Mouse (Mus musculus): Measurements from ENCODE around the gene Pgpep1l. TPM values are rescaled to one million over a fixed set of nuclear protein-coding genes. Genes with fewer than 3 reads are reported as not detected.
"Not testable (repeated sequence)": the region's sequence is repeated elsewhere in the genome, so short reads cannot be mapped to it uniquely, and the experiment has no call there.

Pgpep1l gene
- polyA plus RNA-seq, 1 experiment: 0.22 TPM

- Histone ChIP-seq H3K4me3 (no peak overlapping the region), H3ac (ENCODE audit: control insufficient read depth, insufficient read length) (no peak overlapping the region), H3K79me2 (ENCODE audit: control insufficient read depth, insufficient read depth) (no peaks in the 10 kb centered on the region), H3K27me3 (ENCODE audit: control insufficient read depth, insufficient read depth, insufficient read length) (no peaks in the 10 kb centered on the region), H3K36me3 (ENCODE audit: control insufficient read depth, insufficient read depth) (no peaks in the 10 kb centered on the region), H3K4me2 (ENCODE audit: low read depth) (peak overlapping the region; percentile 60)
- no peak for TF ChIP-seq SRF (IDR thresholded peaks at IDR 0.05; ENCODE audit: control insufficient read depth, insufficient read length, low read depth)
- TF ChIP-seq MYOD1 (IDR thresholded peaks at IDR 0.05; ENCODE audit: control insufficient read depth in 1 of 3, insufficient read length in 2 of 3, low read depth in 2 of 3): no peak
- no peak for TF ChIP-seq POLR2AphosphoS2 (IDR thresholded peaks at IDR 0.05; ENCODE audit: insufficient read length, low read depth)
- TF ChIP-seq USF1 (IDR thresholded peaks at IDR 0.05; ENCODE audit: low read depth): no peak
- no peak for TF ChIP-seq E2F4 (IDR thresholded peaks at IDR 0.05; ENCODE audit: insufficient read depth)
- no peak for TF ChIP-seq CEBPB (IDR thresholded peaks at IDR 0.05; ENCODE audit: insufficient read depth, poor library complexity, severe bottlenecking)
Observed at GRCm38 (mm10) chr7:68278385-68278784, 14.4 kb upstream of the Pgpep1l start.

- no peaks in the 10 kb centered on the region for H3K36me3 ChIP-seq (ENCODE audit: control insufficient read depth, insufficient read depth)
- H3ac ChIP-seq (ENCODE audit: control insufficient read depth, insufficient read length): no peak overlapping the region
- H3K27me3 ChIP-seq (ENCODE audit: control insufficient read depth, insufficient read depth, insufficient read length): no peaks in the 10 kb centered on the region
- TF ChIP-seq USF1 (IDR thresholded peaks at IDR 0.05; ENCODE audit: low read depth) (no peak), POLR2A (IDR thresholded peaks at IDR 0.05; ENCODE audit: insufficient read length, low read depth) (no peak), E2F4 (IDR thresholded peaks at IDR 0.05; ENCODE audit: insufficient read depth) (no peak), MAX (IDR thresholded peaks at IDR 0.05; ENCODE audit: low read depth) (no peak), POLR2AphosphoS2 (IDR thresholded peaks at IDR 0.05; ENCODE audit: insufficient read length, low read depth) (no peak), MYOG (IDR thresholded peaks at IDR 0.05; ENCODE audit: control insufficient read depth in 1 of 3, insufficient read depth in 1 of 3, insufficient read length in 2 of 3, low read depth in 2 of 3) (no peak), TCF12 (IDR thresholded peaks at IDR 0.05; ENCODE audit: insufficient read depth, poor library complexity, severe bottlenecking) (no peak), CEBPB (IDR thresholded peaks at IDR 0.05; ENCODE audit: insufficient read depth, poor library complexity, severe bottlenecking) (no peak), SRF (IDR thresholded peaks at IDR 0.05; ENCODE audit: control insufficient read depth, insufficient read length, low read depth) (no peak), MYOD1 (IDR thresholded peaks at IDR 0.05; ENCODE audit: control insufficient read depth in 1 of 3, insufficient read length in 2 of 3, low read depth in 2 of 3) (no peak), REST (IDR thresholded peaks at IDR 0.05; ENCODE audit: insufficient read depth, insufficient read length) (no peak), TCF3 (IDR thresholded peaks at IDR 0.05; ENCODE audit: insufficient read length, low read depth) (no peak)
- H3K4me3 ChIP-seq: no peak overlapping the region
- H3K4me2 ChIP-seq (ENCODE audit: low read depth): peak overlapping the region; percentile 60
- no peaks in the 10 kb centered on the region for H3K79me2 ChIP-seq (ENCODE audit: control insufficient read depth, insufficient read depth)
Observed at GRCm38 (mm10) chr7:68277897-68278270, 13.9 kb upstream of the Pgpep1l start.

GRCm38 (mm10) chr7:68277054-68277896, 13.2 kb upstream of the Pgpep1l start:
- Histone ChIP-seq H3K79me2 (ENCODE audit: control insufficient read depth, insufficient read depth) (no peaks in the 10 kb centered on the region), H3K36me3 (ENCODE audit: control insufficient read depth, insufficient read depth) (no peaks in the 10 kb centered on the region), H3K27me3 (ENCODE audit: control insufficient read depth, insufficient read depth, insufficient read length) (no peaks in the 10 kb centered on the region), H3K4me3 (no peak overlapping the region), H3ac (ENCODE audit: control insufficient read depth, insufficient read length) (no peak overlapping the region), H3K4me2 (ENCODE audit: low read depth) (peak overlapping the region; percentile 60)
- TF ChIP-seq MYOD1 (IDR thresholded peaks at IDR 0.05; ENCODE audit: control insufficient read depth in 1 of 3, insufficient read length in 2 of 3, low read depth in 2 of 3) (peak; percentile 80 to 86 (median 83)), POLR2A (IDR thresholded peaks at IDR 0.05; ENCODE audit: insufficient read length, low read depth) (no peak), MYOG (IDR thresholded peaks at IDR 0.05; ENCODE audit: control insufficient read depth in 1 of 3, insufficient read depth in 1 of 3, insufficient read length in 2 of 3, low read depth in 2 of 3) (peak in 1 of 3 experiments; percentile 13), TCF12 (IDR thresholded peaks at IDR 0.05; ENCODE audit: insufficient read depth, poor library complexity, severe bottlenecking) (peak; percentile 85), USF1 (IDR thresholded peaks at IDR 0.05; ENCODE audit: low read depth) (peak; percentile 17), SRF (IDR thresholded peaks at IDR 0.05; ENCODE audit: control insufficient read depth, insufficient read length, low read depth) (no peak), MAX (IDR thresholded peaks at IDR 0.05; ENCODE audit: low read depth) (no peak), TCF3 (IDR thresholded peaks at IDR 0.05; ENCODE audit: insufficient read length, low read depth) (peak; percentile 51)

GRCm38 (mm10) chr7:68275838-68276731, 12.1 kb upstream of the Pgpep1l start:
- no peaks in the 10 kb centered on the region for H3K79me2 ChIP-seq (ENCODE audit: control insufficient read depth, insufficient read depth)
- H3K4me2 ChIP-seq (ENCODE audit: low read depth): peak overlapping the region; percentile 60
- no peak overlapping the region for H3ac ChIP-seq (ENCODE audit: control insufficient read depth, insufficient read length)
- no peak for TF ChIP-seq REST (IDR thresholded peaks at IDR 0.05; ENCODE audit: insufficient read depth, insufficient read length)
- no peak for TF ChIP-seq TCF12 (IDR thresholded peaks at IDR 0.05; ENCODE audit: insufficient read depth, poor library complexity, severe bottlenecking)
- TF ChIP-seq SRF (IDR thresholded peaks at IDR 0.05; ENCODE audit: control insufficient read depth, insufficient read length, low read depth): no peak
- no peak for TF ChIP-seq MYOG (IDR thresholded peaks at IDR 0.05; ENCODE audit: control insufficient read depth in 1 of 3, insufficient read depth in 1 of 3, insufficient read length in 2 of 3, low read depth in 2 of 3)
- no peak for TF ChIP-seq CEBPB (IDR thresholded peaks at IDR 0.05; ENCODE audit: insufficient read depth, poor library complexity, severe bottlenecking)
- no peaks in the 10 kb centered on the region for H3K27me3 ChIP-seq (ENCODE audit: control insufficient read depth, insufficient read depth, insufficient read length)
- H3K36me3 ChIP-seq (ENCODE audit: control insufficient read depth, insufficient read depth): no peaks in the 10 kb centered on the region
- no peak overlapping the region for H3K4me3 ChIP-seq

GRCm38 (mm10) chr7:68275445-68275837, 11.4 kb upstream of the Pgpep1l start:
- not testable (repeated sequence) for H3ac ChIP-seq (ENCODE audit: control insufficient read depth, insufficient read length); H3K4me3 ChIP-seq; H3K79me2 ChIP-seq (ENCODE audit: control insufficient read depth, insufficient read depth); H3K36me3 ChIP-seq (ENCODE audit: control insufficient read depth, insufficient read depth); H3K27me3 ChIP-seq (ENCODE audit: control insufficient read depth, insufficient read depth, insufficient read length); H3K4me2 ChIP-seq (ENCODE audit: low read depth)
